Mouse (Mus musculus) c-Kit-positive CD71-positive TER-119-positive erythroid progenitor cells, embryonic 14.5 days (primary cell): Measurements from ENCODE around the gene Htra1.

ENCODE experiments used
- DNase-seq: peaks from one replicate; pipeline ENCODE4 v3.0.0-alpha.2; 2013; ENCODE audit warnings: low spot score

Htra1 gene

DNA sequence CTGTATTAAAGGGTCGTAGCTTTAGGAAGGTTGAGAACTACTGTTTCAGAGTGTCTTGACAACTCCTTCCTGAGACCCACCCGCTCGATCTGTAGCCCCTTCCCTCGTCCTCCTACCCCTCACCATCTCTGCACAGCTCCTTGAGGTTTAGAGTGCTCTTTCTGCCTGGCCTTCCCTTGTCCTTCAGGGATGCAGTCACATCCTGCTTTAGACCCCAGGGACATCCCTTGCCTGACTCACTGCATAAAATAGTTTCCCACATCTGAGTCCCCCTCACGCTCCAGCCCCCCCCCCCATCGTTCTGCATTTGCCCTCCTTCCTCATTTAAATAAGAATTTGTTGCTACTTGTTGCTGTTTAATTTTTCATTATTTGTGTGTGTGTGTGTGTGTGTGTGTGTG, 31.0 kb downstream of the Htra1 start:
- DNase-seq: no peak

DNA sequence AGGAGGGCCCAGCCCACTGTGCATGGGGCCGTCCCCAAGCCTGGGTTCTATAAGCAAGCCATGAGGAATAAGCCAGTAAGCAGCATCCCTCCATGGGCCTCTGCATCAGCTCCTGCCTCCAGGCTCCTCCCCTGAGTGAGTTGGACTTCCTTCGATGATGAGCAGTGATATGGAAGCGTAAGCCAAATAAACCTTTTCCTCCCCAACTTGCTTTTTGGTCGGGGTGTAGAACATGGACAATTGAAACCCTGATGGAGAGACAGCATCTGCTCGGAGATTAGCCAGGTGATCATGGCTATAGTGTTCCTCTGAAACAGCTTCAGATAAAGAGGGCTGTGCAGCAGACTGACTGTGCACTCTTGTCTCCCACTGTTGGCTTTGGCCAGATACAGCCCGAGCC, 32.0 kb downstream of the Htra1 start:
- no peak for DNase-seq

DNA sequence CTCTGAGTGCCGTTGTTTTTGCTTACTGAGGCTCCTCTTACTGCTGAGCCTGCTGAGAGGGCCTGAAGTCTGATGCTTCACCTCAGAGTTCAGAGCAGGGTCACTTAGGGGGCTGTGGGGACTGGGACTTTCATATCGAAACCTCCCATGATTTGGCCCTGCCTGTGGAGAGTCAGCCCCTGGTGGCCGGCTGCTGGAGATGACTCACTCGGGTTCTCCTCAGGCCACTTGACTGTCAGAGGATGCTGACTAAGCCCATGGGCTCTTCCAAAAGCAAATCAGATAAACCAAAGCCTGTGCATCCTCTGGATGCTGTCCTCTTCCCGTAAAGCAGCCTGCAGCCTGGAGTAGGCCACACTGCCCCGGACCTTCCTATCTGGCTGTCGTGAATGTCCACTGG, 32.6 kb downstream of the Htra1 start:
- DNase-seq: no peak

DNA sequence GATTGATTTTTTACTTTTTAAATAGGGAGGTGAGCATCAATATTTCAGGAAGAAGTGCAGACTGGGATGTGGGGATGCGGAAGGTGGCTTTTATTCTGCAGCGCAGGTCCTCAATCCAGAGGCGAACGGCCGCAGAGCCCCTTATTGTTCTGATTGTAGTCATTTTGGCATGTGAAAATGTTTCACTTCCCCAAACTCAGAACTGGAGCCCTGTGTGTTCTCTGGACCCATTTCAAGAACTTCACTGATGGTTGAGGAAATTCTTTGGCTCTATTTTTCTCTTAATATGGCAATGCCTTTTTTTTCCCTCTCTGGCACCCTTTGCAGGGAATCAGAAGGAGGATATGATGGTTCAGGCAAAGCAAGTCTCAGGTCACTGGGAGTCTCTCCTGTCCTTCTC, 33.2 kb downstream of the Htra1 start:
- no peak for DNase-seq

DNA sequence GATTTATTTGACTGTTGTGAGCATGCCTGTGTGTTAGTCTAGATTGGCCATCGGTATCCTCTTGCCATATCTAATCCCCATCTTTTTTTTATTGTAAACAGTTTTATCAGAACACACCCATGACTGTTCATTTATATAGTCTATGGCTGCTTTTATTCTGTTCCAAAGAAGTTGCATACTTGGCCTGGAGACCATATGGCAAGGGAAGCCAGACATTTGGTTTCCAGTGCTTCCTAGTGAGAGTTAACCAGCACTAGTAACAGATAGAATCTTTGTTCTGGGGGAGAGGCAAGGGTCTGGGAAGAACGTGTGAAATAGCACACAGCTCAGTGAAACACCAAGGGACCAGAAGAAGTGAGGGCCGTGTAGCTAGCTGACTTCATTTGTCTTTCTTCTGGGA, 33.6 kb downstream of the Htra1 start:
- DNase-seq: no peak

DNA sequence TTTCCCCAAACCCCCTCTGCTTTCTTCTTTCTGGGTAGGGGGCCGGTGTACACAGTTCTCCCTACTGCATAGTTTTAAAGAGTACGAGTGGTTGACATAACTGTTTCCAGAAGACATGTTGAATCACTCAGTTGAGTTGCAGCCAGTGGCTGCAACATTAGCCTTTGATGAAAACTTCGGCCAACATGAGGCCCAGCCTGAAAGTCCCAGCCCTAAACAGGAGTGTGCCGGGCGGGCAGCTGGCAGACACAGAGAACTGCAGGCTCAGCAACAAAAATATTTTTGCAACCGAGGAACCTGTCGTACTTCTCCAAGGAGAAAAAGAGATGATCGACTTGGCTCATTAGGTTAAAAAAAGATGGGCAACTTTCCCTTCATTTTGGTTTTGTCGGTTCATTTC, 36.9 kb downstream of the Htra1 start:
- no peak for DNase-seq

DNA sequence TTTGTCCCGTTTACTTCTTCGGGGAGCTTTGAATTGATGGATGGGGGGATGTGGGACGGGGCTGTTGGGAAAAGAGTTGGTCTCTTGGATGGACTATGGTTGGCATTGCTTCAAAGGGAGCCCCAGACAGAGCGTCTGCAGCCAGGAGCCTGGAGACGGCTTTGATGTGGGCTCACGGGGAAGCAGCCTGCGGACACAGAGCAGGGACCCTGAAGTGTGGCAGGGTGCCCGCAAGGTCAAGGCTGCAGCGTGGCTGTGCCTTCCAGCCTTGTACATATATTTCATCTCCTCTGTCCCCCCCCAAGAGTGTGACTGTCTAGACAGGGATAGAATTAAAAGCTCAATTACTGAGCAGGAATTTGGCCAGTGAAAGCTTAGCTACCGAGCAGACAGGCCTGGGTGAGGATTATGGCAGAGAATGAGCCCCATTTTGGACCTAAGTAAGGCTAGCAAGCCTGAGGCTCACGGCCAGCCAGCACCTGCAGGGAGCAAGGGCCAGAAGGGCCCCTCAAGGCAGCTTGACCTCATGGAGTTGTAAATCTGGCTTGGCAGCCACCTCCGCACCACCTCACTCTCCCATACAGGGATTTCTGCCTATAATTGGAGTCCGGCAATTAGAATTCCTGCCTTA, 40.5 kb downstream of the Htra1 start:
- no peak for DNase-seq

DNA sequence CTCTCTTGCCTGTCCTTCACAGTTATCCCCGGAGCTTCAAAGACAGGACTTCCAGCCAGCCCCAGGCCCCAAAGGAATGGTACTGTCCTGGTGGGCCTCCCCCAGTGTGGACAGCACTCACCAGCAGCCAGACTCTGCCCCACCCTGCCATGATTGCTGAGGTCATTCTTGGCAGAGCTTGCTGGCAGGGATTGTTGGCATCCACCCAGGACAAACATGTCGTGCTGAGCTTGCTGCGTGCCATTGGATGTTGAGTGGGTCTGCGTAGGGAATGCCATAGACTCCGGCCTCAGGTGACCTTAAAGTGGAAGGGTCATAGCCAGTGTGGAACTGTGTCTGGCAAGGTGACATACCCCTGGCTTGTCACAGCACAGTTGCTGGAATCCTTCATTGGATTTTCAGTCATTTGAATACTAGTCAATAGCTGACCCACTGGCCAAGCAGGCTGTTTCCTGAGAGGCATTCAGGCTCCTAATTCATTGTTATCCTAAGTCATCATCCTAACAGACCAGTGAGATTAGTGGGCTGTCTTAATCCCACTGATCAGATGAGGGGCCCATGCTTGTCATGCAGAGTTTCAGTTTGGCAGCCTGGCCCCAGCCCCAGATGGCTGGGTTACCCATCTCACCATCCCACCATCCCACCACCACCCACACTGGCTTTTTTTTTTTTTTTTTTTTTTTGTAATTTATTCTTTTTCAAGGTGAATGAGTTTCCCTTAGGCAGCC, 42.0 kb downstream of the Htra1 start:
- no peak for DNase-seq

DNA sequence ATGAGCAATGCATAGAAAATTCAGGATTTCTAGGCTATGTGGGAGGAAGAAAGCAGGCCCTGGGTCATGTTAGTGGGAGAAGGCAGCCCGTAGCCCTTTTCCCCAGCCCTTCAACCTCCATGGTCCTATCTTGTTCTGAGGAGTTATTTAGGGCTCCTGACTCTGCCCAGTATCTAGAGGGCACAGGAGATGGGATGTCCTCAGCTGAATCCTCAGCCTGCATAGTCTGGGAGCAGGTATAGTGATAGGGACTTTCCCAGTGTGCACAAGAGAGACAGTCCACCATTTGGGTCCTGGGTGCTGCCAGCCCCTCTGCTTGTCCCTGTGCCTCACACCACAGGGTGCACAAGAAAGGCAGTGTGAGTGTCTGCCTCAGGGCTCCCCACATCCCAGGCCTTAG, 42.6 kb downstream of the Htra1 start:
- no peak for DNase-seq

DNA sequence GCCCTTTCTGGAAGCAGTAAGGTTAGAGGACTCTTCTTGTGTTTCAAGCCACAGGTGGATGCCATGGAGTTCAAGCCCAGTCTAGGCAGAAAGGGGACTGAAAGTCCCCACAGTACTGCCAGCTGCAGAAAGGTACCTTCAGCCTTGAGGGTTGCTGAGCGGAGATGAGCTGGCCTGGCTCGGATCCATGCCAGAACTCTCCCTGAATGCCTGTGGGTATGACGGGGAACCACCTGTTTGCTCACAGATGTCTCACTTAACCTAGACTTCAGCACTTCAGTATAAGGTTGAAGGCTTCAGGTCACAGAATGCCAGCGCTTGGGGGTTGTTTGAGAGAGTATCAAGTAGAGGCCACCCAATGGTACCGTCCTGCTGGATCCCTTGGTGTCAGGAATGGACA, 44.2 kb downstream of the Htra1 start:
- no peak for DNase-seq

DNA sequence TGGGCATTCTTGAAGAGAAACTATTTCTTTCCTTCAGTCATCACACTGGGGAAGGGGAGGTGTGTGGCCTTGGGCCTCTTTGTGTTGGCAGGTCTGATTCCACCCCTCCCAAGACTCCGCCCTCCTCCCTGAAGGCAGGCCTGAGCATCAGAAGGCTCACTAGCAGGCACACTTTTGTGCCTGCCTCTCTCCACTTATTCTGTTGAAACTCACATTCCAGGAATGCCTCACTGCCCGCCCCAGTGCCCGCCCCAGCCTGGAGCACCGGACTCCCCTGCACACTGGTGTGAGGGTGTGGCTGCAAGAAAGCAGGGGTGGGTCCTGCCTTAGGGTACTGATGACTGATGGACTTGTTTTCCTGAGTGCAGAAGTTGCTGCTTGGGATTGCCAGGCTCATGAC, 46.5 kb downstream of the Htra1 start:
- DNase-seq: no peak

DNA sequence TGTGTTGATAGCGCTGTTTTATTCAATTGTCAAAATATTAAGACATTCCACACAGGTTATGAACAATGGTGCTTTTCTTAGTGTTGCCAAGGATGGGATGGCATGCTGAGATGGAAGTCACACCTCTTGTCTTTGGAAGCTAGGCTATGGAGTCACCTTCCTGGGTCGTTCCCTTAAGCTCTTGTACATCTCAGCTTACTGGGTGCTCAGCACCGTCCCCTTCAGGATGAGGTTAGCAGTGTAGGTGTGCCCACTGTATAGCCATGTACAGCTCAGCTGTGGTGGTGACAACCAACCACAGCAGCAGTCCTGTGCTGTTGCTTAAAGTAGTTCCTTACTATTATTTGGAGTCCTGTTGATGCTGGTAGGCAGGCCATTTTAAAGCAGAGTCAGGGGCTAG, 47.0 kb downstream of the Htra1 start:
- no peak for DNase-seq

DNA sequence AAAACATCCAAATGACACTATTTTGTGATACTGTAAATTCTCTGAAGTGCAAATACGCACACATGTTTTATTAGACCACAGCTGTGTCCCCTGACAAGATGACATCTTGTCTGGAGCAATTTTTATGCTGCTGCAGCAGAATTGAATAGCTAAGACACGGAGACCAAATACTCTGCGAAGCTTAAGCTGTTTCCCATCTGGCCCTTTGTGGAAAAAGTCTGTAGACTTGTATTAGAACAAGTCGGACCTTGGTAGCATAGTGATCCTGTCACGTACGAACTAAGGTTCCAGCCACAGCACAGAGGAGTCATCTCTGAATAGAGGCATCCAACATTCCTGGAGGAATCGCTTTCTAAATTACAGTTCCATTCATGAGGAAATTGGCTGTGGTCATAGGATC, 48.4 kb downstream of the Htra1 start:
- DNase-seq: no peak

DNA sequence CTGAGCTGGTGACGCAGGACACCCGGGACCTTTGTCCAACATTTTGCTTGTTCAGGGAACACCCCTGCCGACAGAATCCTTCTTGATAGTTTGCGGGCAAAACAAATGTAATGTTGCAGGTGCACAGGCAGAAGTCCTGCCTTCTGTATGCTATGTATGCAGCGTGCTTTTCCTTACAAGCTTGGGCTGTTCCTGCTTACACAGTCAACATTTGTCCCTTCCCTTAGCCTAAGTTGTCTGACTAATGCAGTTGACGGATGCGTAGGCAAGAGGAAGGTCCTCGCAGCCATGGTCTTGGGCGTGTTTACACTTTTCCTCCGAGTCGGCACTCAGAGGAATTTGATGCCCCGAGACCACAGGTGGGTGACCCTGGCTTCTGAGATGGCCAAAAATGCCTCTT, 49.3 kb downstream of the Htra1 start:
- no peak for DNase-seq

DNA sequence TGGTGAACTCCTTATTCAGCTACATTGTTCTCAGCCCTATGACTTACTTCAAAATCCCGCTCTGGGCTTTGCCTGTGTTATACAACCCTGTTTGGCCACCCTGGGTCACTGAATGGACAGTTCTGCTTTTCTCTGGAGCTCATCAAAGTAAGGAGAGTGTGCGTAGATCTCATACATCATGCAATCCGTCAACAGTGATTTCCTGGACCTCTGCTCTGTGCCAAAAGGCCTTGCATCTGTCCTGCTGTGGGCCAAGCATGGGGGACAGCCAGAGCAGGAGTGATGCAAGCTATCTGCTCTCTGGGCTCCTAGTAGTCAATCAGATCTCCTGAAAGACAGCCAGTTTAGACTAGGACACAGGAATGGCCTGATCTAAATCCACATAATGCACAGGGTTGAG, 49.8 kb downstream of the Htra1 start:
- no peak for DNase-seq

DNA sequence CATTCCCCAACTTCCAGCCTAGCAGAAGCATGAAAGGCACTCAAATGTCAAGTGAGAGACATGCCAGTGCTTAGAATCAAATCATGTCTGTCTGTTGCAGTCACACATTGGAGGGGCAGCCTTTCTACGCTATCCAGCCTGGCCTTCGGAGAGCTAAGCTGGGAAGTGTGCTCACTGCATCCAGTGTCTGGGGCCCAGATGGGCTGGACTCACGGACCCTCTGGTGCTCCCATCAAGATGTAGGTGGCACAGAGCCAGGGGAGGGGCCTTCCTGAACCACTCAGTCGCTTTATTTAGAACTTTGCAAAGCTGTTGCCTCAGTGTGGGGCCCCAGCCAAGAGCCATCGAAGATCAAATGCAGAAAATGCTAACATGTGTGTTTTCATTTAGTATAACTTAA, 52.2 kb downstream of the Htra1 start:
- no peak for DNase-seq

DNA sequence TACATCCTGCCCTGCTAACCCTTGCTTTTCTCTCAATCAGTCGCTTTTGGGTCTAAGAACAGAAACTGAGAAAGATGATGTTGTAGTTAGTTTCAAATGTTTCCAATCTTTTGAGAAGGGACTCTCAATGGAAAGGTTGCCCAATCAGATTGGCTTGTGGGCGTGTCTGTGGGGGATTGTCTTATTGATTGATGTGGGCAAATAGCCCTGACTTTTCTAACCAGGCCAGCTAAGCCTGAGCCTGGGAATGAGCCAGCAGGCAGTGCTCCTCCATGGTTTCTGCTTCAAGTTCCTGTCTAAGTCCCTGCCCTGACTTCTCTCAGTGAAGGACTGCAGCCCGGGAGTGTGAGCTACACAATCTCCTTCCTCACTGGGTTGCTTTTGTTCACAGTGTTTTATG, 53.5 kb downstream of the Htra1 start:
- no peak for DNase-seq

DNA sequence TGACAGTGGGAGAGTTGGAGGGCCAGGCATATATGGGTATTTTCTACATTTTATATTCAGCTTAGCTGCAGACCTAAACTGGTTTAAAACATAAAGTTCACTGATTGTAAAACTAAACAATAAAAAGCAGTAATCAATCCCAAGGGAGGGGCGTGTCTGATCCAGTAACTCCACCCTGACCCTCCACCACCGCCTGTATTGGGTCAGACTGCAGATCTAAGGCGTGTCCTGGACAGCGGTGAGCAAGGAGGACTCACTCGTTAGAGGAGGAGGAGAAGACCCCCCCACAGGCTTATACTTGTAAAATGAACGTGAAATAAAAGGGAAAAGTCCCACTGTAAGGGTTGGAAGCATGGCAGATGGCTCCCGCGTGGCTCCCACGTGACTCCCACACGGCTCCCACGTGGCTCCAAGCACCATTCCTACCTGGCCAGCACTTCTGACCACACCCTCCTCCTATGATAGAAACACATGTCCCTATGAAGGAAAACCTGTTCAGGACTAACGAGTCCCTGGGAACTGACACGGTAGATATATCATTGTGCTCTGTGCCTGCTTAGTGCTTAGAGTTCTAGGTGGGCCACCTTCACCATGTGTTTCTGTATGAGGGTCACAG, 55.4 kb downstream of the Htra1 start:
- DNase-seq: no peak

DNA sequence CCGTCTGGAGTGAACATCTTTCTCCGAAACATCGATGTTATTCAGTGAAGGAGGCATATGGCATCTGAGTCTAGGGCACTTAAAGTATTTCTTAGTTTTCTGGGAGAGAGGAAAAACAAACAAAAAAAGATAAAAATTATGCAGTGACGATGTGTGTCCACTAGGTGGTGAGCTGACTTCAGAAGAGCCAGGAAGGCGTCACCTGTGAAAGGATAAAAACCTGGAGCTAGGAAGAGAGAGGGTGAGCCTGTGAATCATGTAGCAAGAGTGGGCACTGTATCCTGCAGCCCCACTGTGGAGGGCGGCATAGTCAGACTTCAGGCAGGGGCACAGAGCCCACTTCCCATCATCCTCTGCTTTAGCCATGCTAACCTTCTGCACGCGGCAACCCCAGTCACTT, 58.0 kb downstream of the Htra1 start:
- no peak for DNase-seq

DNA sequence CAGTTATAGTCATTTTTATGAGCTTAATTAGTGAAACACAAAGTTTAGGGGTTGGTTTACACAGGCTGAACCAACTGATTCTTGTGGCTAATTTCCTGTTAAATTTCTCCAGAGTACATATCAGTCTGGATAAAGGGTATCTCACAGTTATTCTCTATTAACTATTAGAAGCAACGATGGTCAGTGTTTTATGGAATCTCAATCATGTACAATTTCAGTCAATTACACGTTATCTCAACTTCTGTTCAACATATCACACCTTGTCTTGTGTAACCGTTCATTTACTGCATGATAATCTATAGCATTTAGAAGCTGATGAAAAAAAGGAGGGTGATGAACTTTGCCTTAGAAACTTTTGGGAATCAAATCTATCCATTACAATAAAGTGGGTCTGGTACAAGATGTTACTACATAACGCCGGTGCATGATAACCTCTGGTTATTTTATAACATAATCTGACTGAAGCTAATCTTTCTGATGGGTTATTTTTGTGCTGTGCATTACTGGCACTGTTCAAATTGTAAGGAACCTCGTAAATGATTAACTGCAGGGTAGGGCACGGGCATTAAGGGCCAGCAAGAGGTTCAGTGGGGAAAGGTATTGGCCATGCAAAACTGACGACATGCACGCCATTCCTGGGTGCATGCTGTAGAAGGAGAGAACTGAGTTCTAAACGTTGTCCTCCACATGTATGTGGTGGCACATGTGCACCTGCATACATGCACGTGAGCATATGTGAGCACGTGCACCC, 66.2 kb downstream of the Htra1 start:
- DNase-seq: no peak

DNA sequence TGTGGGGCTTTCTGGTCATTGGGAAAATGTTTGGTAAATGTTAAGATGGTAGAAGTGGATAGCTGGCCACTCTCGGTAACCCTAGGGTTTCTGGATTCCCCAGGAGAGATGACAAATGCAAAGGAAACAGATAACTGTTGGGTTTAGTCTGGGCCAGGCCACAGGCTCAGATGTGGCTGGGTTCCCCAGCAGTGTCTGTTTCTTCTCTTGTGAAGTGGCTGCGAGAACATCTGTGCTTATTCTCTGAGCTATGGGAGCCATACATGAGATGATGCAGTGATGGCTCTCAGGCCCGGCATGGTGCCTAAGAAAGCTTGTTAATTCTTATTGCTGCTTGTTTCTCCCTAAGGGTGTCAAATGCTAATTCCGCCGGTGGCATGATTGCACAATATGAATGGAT, 68.2 kb downstream of the Htra1 start:
- no peak for DNase-seq

DNA sequence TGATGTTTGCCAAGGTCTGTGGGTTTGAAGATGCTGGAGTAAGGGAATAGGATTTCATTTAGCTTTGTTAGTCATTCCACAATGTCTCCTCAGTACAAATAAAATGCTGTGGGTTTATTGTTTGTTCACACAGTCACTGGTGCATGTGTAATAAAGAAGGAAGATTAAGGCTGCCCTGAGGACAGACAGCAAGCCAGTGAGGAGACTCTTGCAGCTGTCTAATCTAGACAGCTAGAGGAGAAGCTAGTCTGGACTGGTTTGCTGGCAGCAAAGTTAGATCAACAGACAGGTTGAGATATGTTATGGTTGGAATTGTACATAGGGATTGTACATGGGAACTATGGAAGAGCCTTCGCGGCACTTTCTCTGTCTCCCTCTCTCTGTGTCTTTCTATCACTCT, 71.3 kb downstream of the Htra1 start:
- no peak for DNase-seq

DNA sequence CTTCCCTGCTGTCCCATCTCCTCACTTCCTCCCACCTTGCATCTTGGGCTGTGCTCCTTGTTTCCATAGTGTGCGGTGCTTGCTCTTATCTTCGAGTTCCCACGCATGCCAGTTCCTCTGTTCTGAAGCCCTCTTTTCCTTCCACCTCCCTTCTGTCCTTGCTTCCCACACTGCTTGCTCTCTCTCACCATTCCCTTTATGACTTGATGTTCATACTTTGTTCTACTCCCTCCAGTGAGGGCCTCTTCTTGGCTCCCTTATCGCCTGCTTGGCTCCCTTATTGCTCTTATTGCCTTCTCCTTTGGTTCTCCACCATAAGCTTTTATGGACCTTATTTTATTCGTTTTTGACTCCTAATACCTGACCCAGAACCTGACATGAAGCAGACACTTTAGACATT, 73.3 kb downstream of the Htra1 start:
- no peak for DNase-seq
